Mouse (Mus musculus) lung, postnatal 36 days (tissue): ENCODE data around the gene Wnk3.

ENCODE experiments used
- DNase-seq: peaks from one replicate; pipeline ENCODE4 v3.0.0; 2022; ENCODE audit warnings: mixed read lengths

Gene Wnk3

GRCm38 (mm10) chrX:151197778-151198177, at the start of gene Wnk3:
TSS of gene Wnk3 (plus strand) at chrX:151198078.
- DNase-seq: no peak

- DNase-seq: no peak
These were observed 39.5 kb upstream of the Wnk3 start for GRCm38 (mm10) chrX:151158414-151158813.

- peak; percentile 15 for DNase-seq
These were observed 29.3 kb upstream of the Wnk3 start for GRCm38 (mm10) chrX:151168438-151169131.

GRCm38 (mm10) chrX:151169261-151169961, 28.5 kb upstream of the Wnk3 start:
- DNase-seq: peak; percentile 3

GRCm38 (mm10) chrX:151173134-151173533, 24.7 kb upstream of the Wnk3 start:
- peak; percentile 3 for DNase-seq

GRCm38 (mm10) chrX:151298329-151298728, 100.5 kb downstream of the Wnk3 start:
- no peak for DNase-seq

GRCm38 (mm10) chrX:151313732-151314131, 115.9 kb downstream of the Wnk3 start:
- DNase-seq: no peak

GRCm38 (mm10) chrX:151333615-151334014, 135.7 kb downstream of the Wnk3 start:
- DNase-seq: no peak

GRCm38 (mm10) chrX:151337804-151338203, 139.9 kb downstream of the Wnk3 start:
- peak; percentile 18 for DNase-seq

- DNase-seq: peak; percentile 82
These were observed 146.1 kb downstream of the Wnk3 start, which contains the start of gene Fam120c for GRCm38 (mm10) chrX:151343761-151344500. TSS of gene Fam120c (plus strand) at chrX:151344175.

GRCm38 (mm10) chrX:151344501-151344984, 146.7 kb downstream of the Wnk3 start:
- peak; percentile 57 for DNase-seq

GRCm38 (mm10) chrX:151345333-151346125, 147.7 kb downstream of the Wnk3 start:
- DNase-seq: peak; percentile 5

GRCm38 (mm10) chrX:151347278-151347677, 149.4 kb downstream of the Wnk3 start:
- no peak for DNase-seq

GRCm38 (mm10) chrX:151349322-151349721, 151.4 kb downstream of the Wnk3 start:
- peak; percentile 9 for DNase-seq
